Mouse (Mus musculus): ENCODE measurements around the gene Clca2.

Gene Clca2

DNA sequence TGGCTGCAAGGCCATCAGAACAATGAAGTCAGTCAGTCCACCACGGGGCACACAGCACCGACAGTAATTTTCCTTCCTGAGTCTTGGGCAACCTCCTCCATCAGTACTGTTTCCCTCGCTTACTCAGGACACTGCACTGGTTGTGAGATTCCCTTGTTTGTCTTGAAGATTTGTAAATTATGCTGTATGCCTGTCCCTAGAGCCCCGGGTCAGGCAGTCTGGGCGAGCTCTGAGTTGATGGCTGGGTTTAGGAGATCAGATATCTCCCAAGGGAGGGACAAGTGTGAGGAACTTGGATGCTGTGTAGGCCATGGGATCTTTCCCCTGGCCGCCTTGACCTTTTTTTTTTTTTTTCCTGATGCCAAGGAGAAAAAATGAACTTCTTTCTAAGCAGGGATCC, at the start of gene Clca2:
TSS of gene Clca2 (minus strand) at position 153 of the 400 bp plus-strand sequence.
- no peak for DNase-seq

DNA sequence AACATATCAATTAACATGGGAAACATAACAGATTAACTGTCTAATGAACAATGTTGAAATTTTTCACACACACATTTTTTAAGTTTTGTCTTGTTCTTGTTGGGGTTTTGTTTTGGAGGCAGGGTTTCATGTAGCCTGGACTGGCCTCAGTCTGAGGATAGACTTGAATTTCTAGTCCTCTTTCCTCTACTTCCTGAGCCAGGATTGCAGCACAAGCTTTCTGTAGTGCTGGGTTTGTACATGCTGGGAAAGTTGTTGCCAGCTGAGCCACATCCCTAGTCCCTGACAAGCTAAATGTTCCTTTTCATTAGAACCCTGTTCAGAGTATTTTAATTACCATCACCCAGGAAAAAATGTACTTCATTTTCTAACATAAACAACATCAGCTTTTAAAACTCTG, 48.7 kb upstream of the Clca2 start:
- DNase-seq: no peak

DNA sequence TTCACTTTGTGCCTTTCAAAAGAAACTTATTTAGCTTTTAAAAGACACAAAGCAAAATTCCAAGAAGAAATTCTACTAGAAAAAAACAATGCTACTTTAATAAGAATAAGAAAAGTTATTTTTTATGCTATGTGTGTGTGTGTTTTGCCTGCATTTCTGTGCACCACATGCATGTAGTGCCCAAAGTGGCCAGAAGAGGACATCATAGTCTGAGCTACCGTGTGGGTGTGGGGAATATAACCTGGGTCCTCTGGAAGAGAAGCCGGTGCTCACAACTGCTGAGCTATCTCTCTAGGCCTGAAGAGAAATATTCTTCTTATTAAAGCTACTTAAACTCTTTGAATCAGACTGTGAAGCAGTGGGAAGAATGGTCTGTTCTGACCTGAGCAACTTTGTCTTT, 48.2 kb upstream of the Clca2 start:
- no peak for DNase-seq

DNA sequence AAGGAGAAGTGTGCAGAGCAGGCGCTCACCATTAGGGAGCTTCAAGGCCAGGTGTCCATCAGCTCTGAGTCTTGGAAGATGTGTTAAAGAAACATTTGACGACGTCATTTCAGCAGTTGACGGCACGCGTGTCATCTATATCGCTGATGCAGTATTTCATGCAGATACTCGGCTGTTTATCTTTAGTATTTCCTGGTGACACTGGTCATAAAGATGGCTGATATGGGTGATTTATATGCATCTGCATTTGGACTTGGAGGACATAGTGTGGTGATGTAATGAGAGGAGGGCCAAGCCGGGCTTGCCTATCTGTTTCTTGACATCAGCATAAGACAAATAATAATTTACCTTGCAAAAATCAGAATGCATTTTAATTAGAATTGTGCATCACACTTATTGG, 47.6 kb upstream of the Clca2 start:
- DNase-seq: no peak

DNA sequence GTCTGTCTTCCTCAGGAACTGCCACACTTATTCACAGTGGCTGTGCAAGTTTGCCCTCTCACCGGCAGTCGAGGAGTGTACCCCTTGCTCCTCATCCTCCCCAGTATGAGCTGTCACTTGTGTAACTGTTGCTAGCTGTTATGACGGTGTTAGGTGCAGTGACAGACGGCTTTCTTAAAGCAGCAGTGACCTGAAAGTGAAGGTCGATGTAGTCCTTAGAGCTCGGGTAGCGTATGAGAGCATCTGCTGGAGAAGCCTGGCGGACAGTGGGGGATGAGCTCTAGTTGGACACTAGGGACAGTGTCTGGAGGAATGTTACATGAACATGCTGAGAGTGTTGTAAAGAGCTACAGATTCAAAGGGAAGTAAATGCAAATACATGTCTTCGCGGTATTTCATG, 44.6 kb upstream of the Clca2 start:
- DNase-seq: no peak

DNA sequence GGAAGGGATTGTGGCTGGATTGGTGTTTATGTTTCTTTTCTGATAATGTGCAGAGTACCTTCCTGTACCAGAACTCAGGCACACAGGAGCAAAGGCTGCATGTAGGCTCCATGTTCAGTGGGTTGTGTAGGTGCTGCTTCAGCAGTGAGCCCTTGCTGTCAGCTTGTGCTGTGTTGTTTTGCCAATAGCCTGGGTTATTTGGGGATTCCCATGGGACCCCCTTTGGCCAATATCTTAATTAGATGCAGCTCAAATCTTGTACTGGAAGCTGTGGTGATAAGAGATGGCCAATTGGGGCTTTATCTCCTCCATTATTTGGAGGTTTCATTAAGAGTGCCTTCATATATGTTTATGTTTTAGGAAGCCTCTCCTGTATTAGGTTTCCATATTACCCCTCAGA, 43.7 kb upstream of the Clca2 start:
- no peak for DNase-seq

DNA sequence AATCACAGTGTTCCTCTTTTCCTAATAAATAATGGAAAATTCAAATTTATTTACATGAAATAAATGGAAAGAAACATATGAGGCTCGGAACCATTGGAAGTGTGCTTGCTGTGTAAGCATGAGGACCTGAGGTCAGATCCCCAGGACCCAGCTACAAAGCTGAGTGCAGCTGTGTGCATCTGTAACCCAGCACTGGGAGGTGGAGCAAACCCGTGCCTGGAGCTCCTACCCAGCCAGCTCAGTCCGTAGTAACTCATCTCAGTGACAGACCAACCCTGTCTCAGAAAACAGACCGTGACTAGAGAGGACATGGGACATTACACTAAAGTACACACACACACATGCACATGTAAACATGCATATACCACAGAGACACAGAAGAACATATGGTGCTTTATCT, 41.0 kb upstream of the Clca2 start:
- no peak for DNase-seq

DNA sequence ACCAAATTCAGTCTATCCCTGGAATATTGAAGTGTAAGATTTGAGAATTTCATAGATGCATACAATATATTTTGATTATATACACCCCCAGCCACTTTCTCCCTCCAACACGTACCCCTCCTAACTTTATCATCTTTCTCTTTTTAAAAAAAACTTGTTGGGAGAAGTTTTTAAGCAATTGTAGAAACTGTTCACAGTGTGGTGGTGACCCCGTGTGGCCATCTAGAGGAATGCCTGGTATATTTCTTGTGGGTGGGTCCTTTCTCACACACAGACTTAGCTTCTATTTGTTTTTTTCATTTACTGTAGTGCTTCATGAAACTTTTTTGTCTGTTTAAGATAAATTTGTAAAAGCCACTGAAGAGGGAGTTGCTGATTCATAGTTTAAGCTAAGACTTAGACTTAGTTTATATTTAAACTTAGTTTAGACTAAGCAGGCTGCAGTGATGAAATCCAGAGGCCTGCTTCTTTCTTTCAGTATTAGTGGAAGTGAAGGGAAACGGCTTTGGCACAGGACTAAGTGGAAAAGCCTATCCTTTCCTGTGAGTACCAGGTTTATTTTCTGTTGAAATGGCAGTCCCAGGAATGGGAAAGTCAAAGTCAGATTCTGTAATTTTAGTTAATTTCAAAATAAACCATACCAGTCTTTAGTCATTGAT, 32.1 kb upstream of the Clca2 start:
- peak; percentile 42 for DNase-seq

DNA sequence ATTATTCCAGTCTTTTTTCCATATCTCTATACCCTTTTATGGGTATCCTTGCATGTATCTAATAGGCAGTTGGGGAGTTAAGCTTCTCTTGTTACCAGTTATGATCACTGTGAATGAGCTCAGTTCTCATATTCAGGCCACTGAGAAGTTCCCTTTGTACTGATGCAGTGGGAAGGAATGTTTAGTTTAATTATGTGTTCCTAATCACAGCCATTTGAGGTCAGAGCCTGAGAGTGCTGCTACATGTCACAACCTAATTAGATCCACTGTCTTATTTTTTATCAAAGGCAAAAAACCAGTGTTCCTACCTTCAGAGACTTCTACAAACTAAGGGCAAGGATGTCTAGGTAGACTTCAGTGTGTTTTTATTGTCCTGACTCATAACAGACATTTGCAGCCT, 30.1 kb upstream of the Clca2 start:
- no peak for DNase-seq

DNA sequence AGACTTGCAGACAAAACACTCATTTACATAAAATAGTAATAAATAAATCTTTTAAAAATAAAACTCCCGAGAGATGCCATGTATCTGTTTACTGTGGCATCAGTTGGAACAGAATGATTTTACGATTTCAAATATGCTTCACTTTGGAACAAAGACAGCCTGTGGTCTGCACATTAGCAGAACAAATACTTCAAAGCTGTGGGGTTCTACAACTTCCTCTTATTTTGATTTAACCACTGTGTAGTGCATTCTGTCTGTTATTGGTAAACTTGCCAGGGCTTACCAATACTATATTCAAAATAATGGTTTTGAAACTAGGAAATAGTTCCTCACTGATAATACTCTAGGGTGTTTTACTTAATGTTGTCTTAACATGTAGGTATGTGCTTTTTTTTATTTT, 27.4 kb upstream of the Clca2 start:
- DNase-seq: no peak

DNA sequence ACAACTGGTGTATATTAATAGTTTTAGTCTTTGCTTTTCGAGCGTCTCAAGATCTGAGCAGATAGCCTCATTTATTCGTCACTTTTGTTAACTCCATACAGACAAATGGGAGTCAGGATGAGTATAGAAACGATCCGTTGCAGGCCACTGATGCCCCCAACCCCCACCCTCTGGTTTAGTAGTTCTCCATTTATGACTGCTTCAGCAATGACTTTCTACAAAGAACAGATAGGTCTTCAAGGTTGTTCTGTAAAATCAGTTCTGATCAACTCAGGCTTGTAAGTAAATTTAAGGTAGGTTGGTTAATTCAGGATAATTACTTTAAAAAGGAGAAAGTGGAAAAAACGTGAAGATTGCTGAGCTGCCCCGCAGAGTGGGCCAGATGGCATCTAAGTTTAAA, 20.2 kb upstream of the Clca2 start:
- no peak for DNase-seq

DNA sequence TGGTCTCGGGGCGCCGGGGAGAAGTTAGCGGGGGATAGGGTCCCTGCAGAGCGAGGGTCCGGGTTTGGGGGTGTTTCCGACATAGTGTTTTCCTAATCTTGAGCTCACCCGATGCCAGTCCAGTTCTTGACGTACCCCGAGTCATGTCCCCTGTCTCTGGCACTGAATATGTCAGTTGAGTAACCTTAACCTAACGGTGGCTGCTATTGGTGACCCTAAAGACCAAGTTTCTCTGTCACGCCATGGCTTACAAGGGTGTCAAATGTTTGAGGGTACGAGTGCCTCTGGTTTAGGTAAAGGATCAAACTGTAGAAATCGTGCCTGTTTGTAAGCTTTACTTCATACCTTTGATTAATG, 19.7 kb upstream of the Clca2 start:
- no peak for DNase-seq

DNA sequence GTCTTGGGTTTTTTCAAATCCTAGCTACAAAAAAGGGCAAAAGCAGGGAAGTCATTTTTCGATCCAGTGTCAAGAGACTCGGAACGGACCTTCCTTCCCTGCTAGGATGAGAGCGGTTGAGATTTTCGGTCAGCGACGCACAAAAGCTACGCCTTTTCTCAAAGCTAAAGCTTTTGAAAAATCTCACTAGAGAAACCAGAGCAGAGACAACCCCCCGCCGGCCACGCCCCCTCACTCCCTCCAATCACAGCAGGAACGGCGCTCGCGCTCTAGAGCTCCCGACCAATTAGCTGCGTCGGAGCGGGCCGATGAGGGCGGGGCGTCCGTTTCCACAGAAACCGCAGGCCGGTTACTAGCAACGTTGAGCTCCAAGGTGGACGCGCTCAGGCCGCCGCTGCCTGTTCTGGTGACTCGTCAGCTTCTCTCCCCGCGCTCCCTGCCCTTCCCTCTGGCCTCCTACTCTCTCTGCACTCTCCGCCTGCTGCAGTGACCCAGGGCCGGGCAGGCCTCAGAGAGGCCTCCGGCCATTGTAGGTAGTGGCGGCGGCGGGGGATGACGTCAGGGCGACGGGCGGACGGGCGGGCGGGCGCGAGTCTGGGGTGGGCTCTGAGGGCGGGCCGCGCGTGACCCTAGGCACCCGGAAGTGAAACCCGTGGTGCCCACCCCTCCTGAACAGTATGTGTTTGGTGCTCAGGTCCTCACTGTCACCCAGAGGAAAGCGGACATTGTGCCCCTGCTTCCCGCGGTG, 19.2 kb upstream of the Clca2 start, which contains the start of gene Odf2l:
TSS of gene Odf2l (plus strand) at position 335 of the 748 bp plus-strand sequence.
- peak; percentile 98 for DNase-seq

DNA sequence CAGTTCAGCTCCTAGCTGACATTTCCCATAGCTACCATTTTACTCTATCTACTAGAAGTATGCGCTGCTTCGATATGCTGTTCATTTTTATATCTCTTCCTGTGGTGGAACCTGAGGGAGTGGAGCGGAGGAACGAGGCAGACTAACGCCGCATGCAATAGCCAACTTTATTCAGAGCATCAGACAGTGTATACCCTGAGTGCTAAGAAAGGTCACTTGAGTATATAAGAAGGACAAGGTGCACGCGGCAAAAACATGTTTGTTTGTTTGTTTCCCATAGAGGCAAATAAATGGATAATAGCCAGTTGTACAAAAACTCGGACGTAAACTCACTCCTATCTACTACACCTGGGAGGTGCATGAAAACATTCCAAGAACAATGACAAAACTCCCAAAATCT, 18.4 kb upstream of the Clca2 start:
- no peak for DNase-seq

DNA sequence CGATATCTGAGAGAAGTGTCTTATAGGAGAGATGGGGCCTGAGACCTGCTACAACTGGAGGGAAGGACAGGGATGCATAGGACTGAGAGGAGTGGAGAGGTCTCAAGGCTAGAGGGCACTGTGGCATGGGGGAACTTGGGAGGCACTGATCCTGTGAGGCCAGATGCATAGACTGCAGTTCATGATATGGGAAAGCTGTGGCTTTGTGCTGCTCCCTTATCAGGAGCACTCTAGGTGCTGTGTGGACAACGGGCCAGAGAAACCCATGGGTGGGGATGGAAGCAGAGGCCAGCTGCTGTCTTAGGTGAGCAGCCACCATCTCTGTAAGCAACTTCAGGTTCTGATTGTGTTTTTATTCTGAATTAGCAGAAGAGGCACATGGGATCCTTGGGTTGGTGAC, 15.9 kb upstream of the Clca2 start:
- DNase-seq: no peak

DNA sequence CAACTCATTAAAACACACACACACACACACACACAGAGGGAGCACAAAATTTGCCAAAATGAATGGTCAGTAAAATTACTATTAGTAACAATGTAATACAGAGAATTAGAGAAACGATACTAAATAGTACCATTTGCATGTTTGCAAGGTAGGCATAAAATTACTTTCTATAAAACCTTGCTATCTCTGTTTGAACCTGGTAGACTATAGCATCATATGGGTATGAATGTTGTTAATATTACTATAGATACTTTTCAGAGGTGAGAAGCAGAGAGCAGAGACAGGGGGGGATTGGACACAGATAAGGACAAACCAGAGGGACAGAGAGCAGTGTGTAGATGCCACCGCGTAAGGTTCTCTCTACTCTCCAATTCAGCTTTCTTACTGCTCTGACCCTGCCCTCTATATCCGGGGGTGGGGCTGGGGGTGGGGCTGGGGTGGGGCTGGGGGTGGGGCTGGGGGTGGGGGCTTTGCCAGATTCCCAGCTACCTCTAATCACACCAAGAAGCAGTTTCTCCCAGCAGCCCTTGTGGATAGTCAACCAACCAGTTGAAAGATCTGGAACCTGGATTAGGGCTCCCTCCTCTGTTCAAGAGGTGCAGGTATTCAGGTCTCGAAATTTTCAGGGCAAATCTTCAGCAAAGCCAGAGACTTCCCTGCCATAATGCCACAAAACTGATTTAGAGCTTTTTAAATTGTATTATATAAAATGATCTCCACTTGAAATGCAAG, 6.7 kb upstream of the Clca2 start:
- no peak for DNase-seq

DNA sequence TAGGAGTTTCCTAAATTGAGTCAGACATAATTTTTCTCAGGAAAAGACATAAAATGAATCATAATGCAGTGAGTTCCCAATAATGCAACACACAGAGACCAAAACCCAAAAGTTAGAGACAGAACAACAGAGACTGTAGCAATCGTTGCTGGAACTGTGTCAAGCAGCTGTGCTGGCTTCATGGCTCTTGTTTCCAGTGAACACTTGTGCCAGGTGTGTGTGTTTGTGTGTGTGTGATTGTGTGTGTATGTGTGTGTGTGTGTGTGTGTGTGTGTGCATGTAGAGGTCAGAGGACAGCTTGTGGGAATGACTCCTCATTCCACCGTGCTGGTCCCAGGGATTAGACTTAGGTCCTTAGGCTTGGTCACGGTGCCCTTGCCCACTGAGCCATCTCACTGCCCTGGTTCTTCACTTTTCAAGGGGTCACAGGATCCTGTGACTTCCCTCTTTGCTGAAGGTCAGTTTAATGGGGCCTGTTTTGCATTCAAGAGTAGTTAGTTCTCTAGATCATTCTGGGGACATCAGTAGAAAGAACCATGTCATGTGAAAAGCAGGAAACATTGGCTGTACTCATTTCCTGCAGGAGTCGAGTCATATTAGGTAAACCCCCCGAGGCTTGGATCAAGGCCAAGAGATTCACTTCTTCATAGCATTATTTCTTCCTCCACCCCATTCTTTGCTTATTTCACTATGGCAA, 6.0 kb upstream of the Clca2 start:
- DNase-seq: no peak

DNA sequence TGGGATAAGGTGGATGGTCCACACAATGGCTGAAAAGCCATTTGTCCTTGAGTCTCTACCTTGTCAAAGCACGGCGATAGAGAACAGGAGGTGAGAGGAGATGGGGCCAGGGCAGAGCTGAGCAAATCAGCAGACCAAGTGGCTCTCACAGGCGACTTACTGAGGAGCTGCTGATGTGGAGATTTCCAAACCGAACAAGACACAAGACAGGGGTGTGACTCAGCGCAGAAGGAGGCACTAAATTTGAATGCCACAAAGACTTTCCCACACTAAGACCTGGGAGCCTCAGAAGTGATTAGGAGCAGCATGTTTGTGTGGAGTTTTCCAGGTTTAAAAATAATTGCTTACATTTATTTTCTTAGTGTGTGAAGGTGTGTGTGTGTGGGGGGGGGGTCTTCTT, 4.5 kb upstream of the Clca2 start:
- no peak for DNase-seq

DNA sequence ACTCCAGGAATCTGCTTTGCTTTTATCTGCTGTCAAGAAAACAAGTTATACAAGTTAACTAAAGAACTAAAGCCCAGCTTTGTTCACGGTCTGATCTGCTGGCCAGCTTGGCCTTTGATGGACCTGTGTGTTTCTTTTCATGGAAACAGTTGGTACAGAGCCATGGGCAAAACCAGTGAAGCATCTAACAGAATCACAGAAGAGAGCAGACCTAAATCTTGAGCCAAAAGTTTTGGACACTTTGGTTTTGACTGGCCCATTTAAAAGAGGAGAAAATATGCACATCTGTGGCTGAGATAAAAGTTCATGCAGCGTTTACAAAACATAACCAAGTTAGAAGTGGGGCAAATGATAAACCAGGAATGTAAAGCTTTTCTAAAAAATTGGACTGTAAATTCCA, 4.1 kb upstream of the Clca2 start:
- no peak for DNase-seq

DNA sequence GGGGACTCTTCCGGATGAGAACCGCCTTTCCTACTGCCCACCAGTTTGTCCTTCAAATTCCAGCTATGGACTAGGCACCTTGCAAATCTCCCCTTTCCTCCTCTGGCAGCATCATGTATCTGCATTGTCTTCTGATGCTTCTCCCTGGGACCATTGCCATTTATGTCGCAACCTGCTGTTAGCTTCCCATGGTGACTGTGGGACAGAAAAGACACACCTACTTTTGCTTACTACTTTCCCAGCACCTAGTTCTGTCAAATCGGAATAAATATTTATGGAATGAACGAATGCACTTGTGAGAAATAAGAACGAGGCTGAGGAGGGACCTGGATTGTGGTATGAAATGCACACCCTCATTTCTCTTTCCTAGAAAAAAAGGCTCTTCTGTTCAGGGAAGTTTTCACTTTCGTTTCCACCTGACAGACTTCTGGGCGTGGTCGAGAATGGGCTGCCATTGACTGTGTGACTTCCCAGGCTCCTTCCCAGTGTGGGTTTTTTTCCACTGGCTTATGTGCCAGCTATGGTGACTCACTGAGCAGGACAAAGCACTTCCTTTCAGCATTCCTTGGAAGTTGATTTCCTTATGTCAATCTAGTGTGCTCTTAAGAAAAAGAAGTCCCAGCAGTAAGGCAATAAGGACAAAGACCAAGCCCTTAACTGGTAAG, 2.8 kb upstream of the Clca2 start:
- peak; percentile 36 for DNase-seq

DNA sequence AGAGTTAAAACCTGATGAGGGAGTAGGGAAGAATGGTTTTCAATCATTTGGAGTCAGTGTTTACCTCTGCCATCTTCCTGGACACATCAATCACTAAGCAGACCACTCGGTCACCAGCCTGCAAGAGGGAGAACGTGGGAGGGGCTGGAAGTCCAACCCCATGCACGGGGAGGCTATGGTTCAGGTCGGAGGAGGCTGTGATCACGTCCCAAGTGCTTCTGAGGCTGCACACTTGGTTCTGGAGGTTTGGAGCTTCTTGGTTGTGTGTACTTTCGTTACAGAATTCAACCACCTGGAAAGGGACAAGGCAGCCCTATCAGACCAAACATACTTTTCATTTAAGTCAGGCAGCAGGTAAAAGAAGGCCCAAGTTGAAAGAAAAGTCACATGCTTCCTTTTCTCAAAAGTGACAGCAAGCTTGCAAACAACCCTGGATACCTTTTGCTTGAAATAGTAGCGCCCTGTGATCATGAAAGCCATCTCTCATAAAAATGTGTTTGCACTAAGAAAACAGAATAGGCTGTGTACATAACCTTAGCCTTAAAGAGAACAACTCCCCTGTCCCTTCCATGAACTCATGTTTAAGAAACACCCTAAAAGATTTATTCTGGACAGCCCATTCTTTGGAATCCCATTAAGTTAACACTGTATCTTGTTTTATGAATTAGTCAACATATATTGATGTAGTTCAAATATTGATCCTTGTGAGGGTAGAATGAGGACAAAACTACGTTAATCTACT, 11.2 kb downstream of the Clca2 start:
- DNase-seq: no peak

DNA sequence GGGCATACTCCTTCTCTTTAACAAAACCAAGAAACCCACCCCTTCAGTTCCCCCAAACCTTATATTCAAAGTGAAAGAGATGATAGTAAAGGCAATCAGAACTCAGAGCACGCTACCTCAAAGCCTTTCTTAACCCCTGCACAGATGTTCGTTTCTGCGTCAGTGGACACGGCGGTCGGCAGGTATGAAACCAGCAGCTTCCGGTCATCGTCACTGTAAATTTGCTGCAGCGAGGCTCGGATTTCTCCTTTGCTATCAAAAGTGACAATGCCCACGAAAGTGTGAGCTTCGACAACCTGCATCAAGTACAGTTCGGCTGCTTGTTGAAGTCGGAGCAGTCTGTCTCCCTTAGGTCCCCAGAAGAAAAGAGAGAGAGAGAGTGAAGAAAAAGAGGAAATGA, 13.1 kb downstream of the Clca2 start:
- no peak for DNase-seq

Measured in lung, postnatal 14 days (tissue).